Mouse (Mus musculus) CH12.LX (cell line): ENCODE data around the gene Cacnb4. TPM values are rescaled to one million over a fixed set of nuclear protein-coding genes. Genes with fewer than 3 reads are reported as not detected.

Experiments used
- DNase-seq: peaks from one replicate; pipeline ENCODE4 v3.0.0-alpha.2; 2013; ENCODE audit errors: extremely low read depth
- H3K27ac ChIP-seq: 2 replicates; pipeline ENCODE4 v1.5.1; 2012; ENCODE audit warnings: low read depth, mild to moderate bottlenecking, control low read depth, moderate library complexity; ENCODE audit not compliant: insufficient read depth
- H3K27me3 ChIP-seq: replicated peaks from 2 replicates; pipeline ENCODE3; 2012; ENCODE audit warnings: inconsistent platforms
- H3K36me3 ChIP-seq, 2 experiments: replicated peaks in 1 of 2; 2 replicates each; pipeline versions ENCODE3 to v1.6.1; 2012; ENCODE audit warnings: inconsistent platforms in 1 of 2, low read length in 1 of 2, mild to moderate bottlenecking in 1 of 2, mixed read lengths in 1 of 2, moderate library complexity in 1 of 2; ENCODE audit not compliant: control insufficient read depth in 1 of 2, insufficient read depth in 1 of 2
- H3K4me1 ChIP-seq, 2 experiments: 2 replicates each; pipeline ENCODE4 v1.6.1; 2012; ENCODE audit warnings: inconsistent platforms in 1 of 2, moderate library complexity in 1 of 2; ENCODE audit not compliant: insufficient read depth in 2 of 2, control insufficient read depth in 1 of 2
- H3K4me2 ChIP-seq: 2 replicates; pipeline ENCODE4 v1.6.1; 2012; ENCODE audit warnings: low read depth, mild to moderate bottlenecking, control low read depth; ENCODE audit not compliant: poor library complexity, insufficient read depth, severe bottlenecking
- H3K4me3 ChIP-seq, 3 experiments: fragments of 150-350 bp in 1 of 3; sonication (generic) in 1 of 3; replicated peaks in 1 of 3; 2 replicates each; pipeline versions ENCODE3 to v1.5.1; 2011 to 2012; ENCODE audit warnings: low read depth in 2 of 3, low read length in 2 of 3, mild to moderate bottlenecking in 2 of 3, moderate library complexity in 2 of 3, control low read depth in 1 of 3, improper control_type of control experiment in 1 of 3, inconsistent platforms in 1 of 3, mixed read lengths in 1 of 3; ENCODE audit not compliant: poor library complexity in 1 of 3
- H3K79me2 ChIP-seq: replicated peaks from 2 replicates; pipeline ENCODE4 v1.6.1; 2012; ENCODE audit warnings: mild to moderate bottlenecking, moderate library complexity; ENCODE audit not compliant: control insufficient read depth, poor library complexity, insufficient read depth, severe bottlenecking; ENCODE audit errors: extremely low read depth
- H3K9ac ChIP-seq: 2 replicates; pipeline ENCODE4 v1.6.1; 2012; ENCODE audit warnings: low read depth, mild to moderate bottlenecking, control low read depth, moderate library complexity; ENCODE audit not compliant: insufficient read depth
- H3K9me3 ChIP-seq: replicated peaks from 2 replicates; pipeline ENCODE3; 2012; ENCODE audit warnings: low read length, inconsistent platforms, mixed read lengths
- BHLHE40 ChIP-seq: IDR thresholded peaks from 2 replicates; pipeline ENCODE4 v1.6.1; 2011; ENCODE audit warnings: mild to moderate bottlenecking, low read depth, low read length, improper control_type of control experiment
- CHD2 ChIP-seq: IDR thresholded peaks from 2 replicates; pipeline ENCODE4 v1.6.1; 2011; ENCODE audit warnings: low read length, improper control_type of control experiment
- E2F4 ChIP-seq: IDR thresholded peaks from 2 replicates; pipeline ENCODE4 v1.6.1; 2011; ENCODE audit warnings: low read depth, low read length, improper control_type of control experiment; ENCODE audit not compliant: insufficient replicate concordance
- JUND ChIP-seq: conservative IDR thresholded peaks from 2 replicates; pipeline ENCODE4 v1.6.1; 2011; ENCODE audit warnings: low read depth, low read length, improper control_type of control experiment
- KAT2A ChIP-seq: IDR thresholded peaks from 2 replicates; pipeline ENCODE4 v1.6.1; 2012; ENCODE audit warnings: low read length, improper control_type of control experiment, inconsistent platforms; ENCODE audit not compliant: insufficient replicate concordance
- MAFK ChIP-seq: IDR thresholded peaks from 2 replicates; pipeline ENCODE4 v1.6.1; 2011; ENCODE audit warnings: low read length, improper control_type of control experiment; ENCODE audit not compliant: insufficient replicate concordance
- MAX ChIP-seq: IDR thresholded peaks from 2 replicates; pipeline ENCODE4 v1.6.1; 2011; ENCODE audit warnings: low read length, improper control_type of control experiment
- MEF2A ChIP-seq: IDR thresholded peaks from 2 replicates; pipeline ENCODE4 v1.6.1; 2014; ENCODE audit warnings: low read depth, mild to moderate bottlenecking, inconsistent platforms, low read length, improper control_type of control experiment, borderline replicate concordance
- MXI1 ChIP-seq: IDR thresholded peaks from 2 replicates; pipeline ENCODE4 v1.6.1; 2011; ENCODE audit warnings: mild to moderate bottlenecking, low read depth, low read length, improper control_type of control experiment
- PAX5 ChIP-seq: IDR thresholded peaks from 2 replicates; pipeline ENCODE4 v1.6.1; 2012; ENCODE audit warnings: low read length, inconsistent platforms, mixed read lengths
- POLR2AphosphoS2 ChIP-seq: IDR thresholded peaks from 2 replicates; pipeline ENCODE4 v1.6.1; 2011; ENCODE audit warnings: low read depth, low read length, improper control_type of control experiment
- SIN3A ChIP-seq: IDR thresholded peaks from 2 replicates; pipeline ENCODE4 v1.6.1; 2012; ENCODE audit warnings: low read length, improper control_type of control experiment, inconsistent platforms
- USF1 ChIP-seq: IDR thresholded peaks from 2 replicates; pipeline ENCODE4 v1.6.1; 2014; ENCODE audit warnings: low read depth, mild to moderate bottlenecking, inconsistent platforms, low read length, improper control_type of control experiment
- USF2 ChIP-seq: conservative IDR thresholded peaks from 2 replicates; pipeline ENCODE4 v1.6.1; 2011; ENCODE audit warnings: low read depth, low read length, improper control_type of control experiment
- ZKSCAN1 ChIP-seq: IDR thresholded peaks from 2 replicates; pipeline ENCODE4 v1.6.1; 2012; ENCODE audit warnings: low read depth, inconsistent platforms, low read length, improper control_type of control experiment, borderline replicate concordance
- ZNF384 ChIP-seq: IDR thresholded peaks from 2 replicates; pipeline ENCODE4 v1.6.1; 2012; ENCODE audit warnings: low read depth, low read length, improper control_type of control experiment, inconsistent platforms
- dilution Hi-C: fragments of 300-500 bp; cut with MboI; formaldehyde crosslinking; loops from 2 replicates; pipeline ENCODE4 v1.14.3; 2020; ENCODE audit warnings: low sequenced_read_pairs; ENCODE audit not compliant: extremely low pct_unique_long_range_greater_than_20kb, extremely low pct_ligation_motif_present
- in situ Hi-C: fragments of 300-500 bp; cut with MboI; formaldehyde crosslinking; loops from 3 replicates; pipeline ENCODE4 v1.14.3; 2019; ENCODE audit warnings: low sequenced_read_pairs, low pct_ligation_motif_present, low pct_unique_long_range_greater_than_20kb, mixed read lengths
- polyA plus RNA-seq: library from polyadenylated mRNA; unstranded; fragments of >175 nt; gene quantifications from 2 replicates; pipeline ENCODE4 v1.2.1, GENCODE M21; 2012; ENCODE audit warnings: low read depth; ENCODE audit not compliant: insufficient read length
- total RNA-seq, 2 experiments: library from RNA; depleted of rRNA; stranded (reverse); fragments of 300-350 nt in 1 of 2; fragments of >200 nt in 1 of 2; gene quantifications; 2 replicates each; pipeline ENCODE4 v1.2.3; 2012 to 2014

Gene Cacnb4
- total and polyA plus RNA-seq, 3 experiments = 0.77 to 3.4 (median 1.5) TPM

DNA sequence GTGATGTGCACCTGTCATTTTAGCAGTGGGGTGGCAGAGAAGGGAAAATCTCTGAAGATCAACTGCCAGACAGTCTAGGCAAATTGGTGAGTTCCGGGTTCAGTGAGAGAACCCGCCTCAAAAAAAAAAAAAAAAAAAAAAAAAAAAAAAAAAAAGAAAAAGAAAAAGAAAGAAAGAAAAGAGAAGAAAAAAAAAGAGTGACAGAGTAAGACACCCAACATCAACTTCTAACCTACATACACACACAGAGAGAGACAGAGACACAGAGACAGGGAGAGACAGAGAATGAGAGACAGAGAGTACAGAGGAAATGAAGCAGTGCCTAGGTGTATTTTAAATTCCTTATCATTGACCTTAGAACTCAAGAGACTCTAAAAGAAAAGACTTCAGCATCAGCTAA is 146.1 kb downstream of the Cacnb4 start:
- no peaks in the 10 kb centered on the region for H3K79me2 ChIP-seq
- no peak overlapping the region for H3K4me3 ChIP-seq
- DNase-seq = peak; percentile 52
- no peak overlapping the region for H3K4me2 ChIP-seq
- H3K36me3 ChIP-seq = no peaks in the 10 kb centered on the region
- in situ Hi-C loops (no loop called here), dilution Hi-C loops (no loop called here)
- no peaks in the 10 kb centered on the region for H3K9me3 ChIP-seq
- H3K27ac ChIP-seq = no peak overlapping the region
- TF ChIP-seq MAX (no peak), ZNF384 (peak; percentile 95), BHLHE40 (peak; percentile 43)
- peaks cover 0 to 22% of the 10 kb centered on the region in 2 experiments; a peak in 2 of 4 replicates for H3K4me1 ChIP-seq
- no peak overlapping the region for H3K9ac ChIP-seq
- no peaks in the 10 kb centered on the region for H3K27me3 ChIP-seq

DNA sequence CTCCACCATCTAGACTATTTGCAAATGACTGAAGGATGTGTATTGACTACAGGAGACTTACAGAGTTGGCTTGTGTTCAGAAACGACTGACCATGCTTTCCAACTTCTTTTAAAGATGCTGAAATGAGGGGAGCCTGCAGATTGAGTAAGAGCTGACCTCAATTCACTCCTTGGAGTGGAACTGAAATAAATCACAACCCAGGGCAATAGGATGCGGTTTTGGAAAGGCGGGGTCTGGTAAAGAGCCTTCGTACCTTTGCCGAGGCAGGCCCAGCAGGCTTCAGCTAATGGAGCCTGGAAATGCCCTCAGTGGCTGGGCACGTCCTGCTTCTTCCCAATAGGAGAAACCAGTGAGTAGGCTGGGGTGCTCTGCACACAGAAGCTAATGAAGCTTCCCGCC is 147.4 kb downstream of the Cacnb4 start:
- H3K27ac ChIP-seq = no peak overlapping the region
- in situ Hi-C loops (no loop called here), dilution Hi-C loops (no loop called here)
- H3K9ac ChIP-seq = no peak overlapping the region
- H3K36me3 ChIP-seq = no peaks in the 10 kb centered on the region
- no peaks in the 10 kb centered on the region for H3K27me3 ChIP-seq
- DNase-seq = no peak
- H3K4me3 ChIP-seq = no peak overlapping the region
- H3K4me1 ChIP-seq = peaks cover 0 to 33% of the 10 kb centered on the region in 2 experiments; a peak in 2 of 4 replicates
- no peak overlapping the region for H3K4me2 ChIP-seq
- no peaks in the 10 kb centered on the region for H3K9me3 ChIP-seq
- no peak for TF ChIP-seq CHD2
- no peak for TF ChIP-seq KAT2A
- TF ChIP-seq POLR2AphosphoS2 = no peak
- no peak for TF ChIP-seq ZNF384
- TF ChIP-seq MXI1 = no peak
- TF ChIP-seq BHLHE40 = no peak
- TF ChIP-seq ZKSCAN1 = no peak
- no peak for TF ChIP-seq JUND
- TF ChIP-seq SIN3A = no peak
- TF ChIP-seq MEF2A = no peak
- TF ChIP-seq MAFK = no peak
- TF ChIP-seq E2F4 = no peak
- TF ChIP-seq USF2 = no peak
- no peak for TF ChIP-seq PAX5
- TF ChIP-seq USF1 = no peak
- no peak for TF ChIP-seq MAX
- TF ChIP-seq, all 38 proteins: peak for 0
- no peaks in the 10 kb centered on the region for H3K79me2 ChIP-seq
